Mouse (Mus musculus) ES-Bruce4 (cell line): ENCODE data around the gene Ift57. TPM values are rescaled to one million over a fixed set of nuclear protein-coding genes. Genes with fewer than 3 reads are reported as not detected.

Experiments
- H3K27ac ChIP-seq: 2 replicates; pipeline ENCODE4 v1.5.1; 2012; ENCODE audit warnings: low read length, inconsistent platforms; ENCODE audit not compliant: insufficient read depth
- H3K27me3 ChIP-seq: 2 replicates; pipeline ENCODE4 v1.6.1; 2012; ENCODE audit warnings: mild to moderate bottlenecking, low read length, inconsistent platforms; ENCODE audit not compliant: control insufficient read depth, poor library complexity, insufficient read depth, severe bottlenecking
- H3K36me3 ChIP-seq: 2 replicates; pipeline ENCODE4 v1.6.1; 2012; ENCODE audit warnings: inconsistent platforms, mild to moderate bottlenecking, low read length, moderate library complexity; ENCODE audit not compliant: control insufficient read depth, poor library complexity, insufficient read depth, severe bottlenecking
- H3K4me1 ChIP-seq: one replicate; pipeline ENCODE4 v1.8.1; 2011; ENCODE audit warnings: low read length; ENCODE audit not compliant: control insufficient read depth, insufficient read depth
- H3K4me3 ChIP-seq: 2 replicates; pipeline ENCODE4 v1.5.1; 2011; ENCODE audit warnings: low read depth, mild to moderate bottlenecking, low read length
- H3K9ac ChIP-seq: 2 replicates; pipeline ENCODE4 v1.6.1; 2012; ENCODE audit warnings: low read depth, mild to moderate bottlenecking, inconsistent platforms; ENCODE audit not compliant: poor library complexity, severe bottlenecking
- H3K9me3 ChIP-seq: replicated peaks from 2 replicates; pipeline ENCODE4 v1.6.1; 2012; ENCODE audit warnings: mild to moderate bottlenecking, low read length, inconsistent platforms; ENCODE audit not compliant: control insufficient read depth, poor library complexity, insufficient read depth, severe bottlenecking
- CTCF ChIP-seq: IDR thresholded peaks from one replicate; pipeline ENCODE4 v1.8.1; 2011; ENCODE audit warnings: low read depth, low read length
- EP300 ChIP-seq: IDR thresholded peaks from 2 replicates; pipeline ENCODE4 v1.6.1; 2011; ENCODE audit warnings: low read depth, low read length; ENCODE audit not compliant: insufficient read depth
- POLR2A ChIP-seq: IDR thresholded peaks from one replicate; pipeline ENCODE4 v1.8.1; 2011; ENCODE audit warnings: low read length; ENCODE audit not compliant: insufficient read depth
- polyA plus RNA-seq: library from polyadenylated mRNA; stranded (reverse); fragments of >200 nt; gene quantifications from 2 replicates; pipeline ENCODE4 v1.2.4, GENCODE M21; 2011; ENCODE audit warnings: low read depth; ENCODE audit not compliant: missing spikeins, insufficient read depth, insufficient read length

The Ift57 gene
- polyA plus RNA-seq = 16.3 and 18.3 TPM in 2 replicates

DNA sequence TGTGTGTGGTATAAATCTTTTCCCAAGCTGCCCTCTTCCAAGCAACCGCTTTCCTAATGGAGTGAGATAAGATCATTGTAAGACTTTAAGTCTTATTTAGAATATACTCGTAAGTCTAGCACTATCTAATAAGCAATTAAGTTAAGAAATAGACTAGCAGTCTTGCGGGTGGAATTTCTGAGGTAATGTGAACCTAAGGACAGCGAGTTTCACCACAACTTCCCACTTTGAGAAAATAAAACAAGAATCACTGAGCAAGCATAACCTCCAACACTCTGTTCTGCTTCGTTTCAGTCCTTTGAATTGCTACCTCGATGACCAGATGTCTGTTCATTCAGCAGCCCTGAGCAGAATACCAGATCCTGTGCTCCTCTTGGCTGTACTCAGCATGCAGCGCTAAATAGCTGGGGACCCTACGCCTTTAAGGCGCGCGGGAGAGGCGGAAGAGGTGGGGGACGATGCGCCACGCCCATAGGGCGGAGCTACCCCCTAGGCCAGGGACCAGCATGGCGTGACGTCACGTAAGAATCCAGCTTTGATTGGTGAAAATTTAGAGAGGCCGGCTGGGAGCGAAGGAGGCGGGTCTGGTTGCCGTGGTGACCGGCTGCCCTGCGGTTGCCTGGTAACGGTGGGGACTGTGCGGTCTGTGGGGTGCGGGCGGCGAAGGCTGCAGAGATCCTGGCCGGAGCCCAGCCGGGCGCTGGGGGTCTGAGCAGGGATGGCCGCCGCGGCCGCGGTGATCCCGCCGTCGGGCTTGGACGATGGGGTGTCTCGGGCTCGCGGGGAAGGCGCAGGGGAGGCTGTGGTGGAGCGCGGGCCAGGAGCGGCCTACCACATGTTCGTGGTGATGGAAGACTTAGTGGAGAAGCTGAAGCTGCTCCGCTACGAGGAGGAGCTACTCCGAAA is at the start of gene Ift57:
Gene Ift57 (plus strand): TSS at position 614 of the 906 bp plus-strand sequence.
- H3K4me1 ChIP-seq = no peaks in the 10 kb centered on the region
- no peaks in the 10 kb centered on the region for H3K27me3 ChIP-seq
- H3K9ac ChIP-seq = peak within 1 kb of the TSS; percentile 40; the same call in 1 of the 2 replicates
- H3K9me3 ChIP-seq = no peaks in the 10 kb centered on the region
- peak within 1 kb of the TSS; percentile 56 for H3K4me3 ChIP-seq
- H3K27ac ChIP-seq = no peak within 1 kb of the TSS
- no peak for TF ChIP-seq POLR2A
- H3K36me3 ChIP-seq = no peaks in the 10 kb centered on the region

DNA sequence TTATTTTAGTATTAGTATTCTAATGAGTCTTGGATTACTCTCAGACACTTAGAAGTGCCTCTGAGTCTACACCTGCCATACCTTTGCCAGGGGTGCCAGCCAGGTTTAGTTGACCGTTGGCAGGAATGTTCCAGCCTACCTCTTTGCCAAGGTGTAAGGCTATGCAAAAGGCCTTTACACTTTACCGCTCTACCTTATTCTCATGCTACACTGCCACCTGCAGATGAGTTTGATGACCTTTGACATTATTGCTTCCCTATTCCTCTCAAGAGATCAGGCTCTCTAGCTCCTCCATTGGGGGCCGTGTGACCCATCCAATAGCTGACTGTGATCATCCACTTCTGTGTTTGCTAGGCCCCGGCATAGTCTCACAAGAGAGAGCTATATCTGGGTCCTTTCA is 41.9 kb upstream of the Ift57 start:
- Histone ChIP-seq H3K27me3 (no peaks in the 10 kb centered on the region), H3K4me3 (no peak overlapping the region), H3K27ac (no peak overlapping the region), H3K4me1 (no peaks in the 10 kb centered on the region), H3K9me3 (no peaks in the 10 kb centered on the region), H3K36me3 (no peaks in the 10 kb centered on the region), H3K9ac (no peak overlapping the region)
- TF ChIP-seq POLR2A (no peak), CTCF (no peak), EP300 (no peak)

DNA sequence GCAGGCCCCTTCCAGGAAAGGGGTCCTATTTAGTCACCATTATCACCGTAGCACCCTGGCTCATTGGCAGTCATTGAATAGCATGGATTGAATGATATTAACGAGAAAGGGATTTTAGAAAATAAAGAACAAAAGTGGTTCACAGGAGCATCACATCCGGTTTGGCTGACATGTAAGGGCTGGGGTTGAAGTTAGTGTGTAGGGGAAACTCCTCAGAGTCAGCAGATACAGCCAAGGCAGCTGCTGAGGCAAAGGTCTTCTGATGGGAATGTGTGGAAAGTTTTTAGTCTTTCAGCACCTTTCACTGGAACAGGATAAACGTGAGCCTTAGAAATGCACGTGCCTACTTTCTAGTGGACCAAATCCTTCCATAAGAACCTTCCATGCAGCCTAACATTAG is 41.0 kb upstream of the Ift57 start:
- H3K4me1 ChIP-seq = no peaks in the 10 kb centered on the region
- no peaks in the 10 kb centered on the region for H3K9me3 ChIP-seq
- no peak for TF ChIP-seq POLR2A
- no peak for TF ChIP-seq CTCF
- no peak for TF ChIP-seq EP300
- no peak overlapping the region for H3K27ac ChIP-seq
- H3K36me3 ChIP-seq = no peaks in the 10 kb centered on the region
- no peak overlapping the region for H3K4me3 ChIP-seq
- H3K9ac ChIP-seq = no peak overlapping the region
- H3K27me3 ChIP-seq = no peaks in the 10 kb centered on the region

DNA sequence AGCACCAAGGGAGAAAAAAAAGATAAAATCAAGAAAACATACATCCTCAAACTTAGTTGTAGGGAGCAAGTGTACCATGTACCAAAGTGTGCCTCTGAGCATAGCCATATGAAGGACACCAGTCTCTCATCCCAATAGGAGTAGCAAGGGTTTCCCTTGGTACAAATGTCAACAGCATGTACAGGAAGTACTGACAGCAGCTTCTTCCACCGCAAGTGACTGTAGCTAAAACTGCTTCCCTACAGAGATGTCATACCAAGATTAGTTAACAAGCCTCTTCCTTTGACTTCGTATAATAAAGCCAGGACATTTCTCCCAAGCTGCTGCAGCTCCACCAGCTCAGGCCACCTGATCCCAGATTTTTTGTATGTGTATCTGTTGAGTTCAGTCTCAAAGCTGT is 39.9 kb upstream of the Ift57 start:
- no peak for TF ChIP-seq EP300
- TF ChIP-seq POLR2A = no peak
- TF ChIP-seq CTCF = no peak
- Histone ChIP-seq H3K9ac (no peak overlapping the region), H3K36me3 (no peaks in the 10 kb centered on the region), H3K4me1 (no peaks in the 10 kb centered on the region), H3K27me3 (no peaks in the 10 kb centered on the region), H3K4me3 (no peak overlapping the region), H3K9me3 (no peaks in the 10 kb centered on the region), H3K27ac (no peak overlapping the region)

DNA sequence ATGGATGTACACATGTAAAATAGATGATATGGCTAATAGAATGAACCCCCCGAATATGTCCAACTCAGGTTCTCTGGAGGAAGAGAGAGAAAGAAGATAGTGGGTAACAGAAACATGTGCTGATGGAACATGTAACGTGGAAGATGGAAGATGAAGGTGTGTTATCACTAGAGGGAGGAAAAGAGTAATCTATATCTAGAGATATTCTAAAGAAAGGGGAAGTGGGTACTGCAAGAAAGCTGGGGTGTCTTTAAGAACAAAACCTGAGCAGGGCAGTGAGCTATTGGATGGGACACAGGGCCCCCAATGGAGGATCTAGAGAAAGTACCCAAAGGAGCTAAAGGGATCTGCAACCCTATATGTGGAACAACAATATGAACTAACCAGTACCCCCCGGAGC is 38.9 kb upstream of the Ift57 start:
- Histone ChIP-seq H3K27ac (no peak overlapping the region), H3K4me3 (no peak overlapping the region), H3K4me1 (no peaks in the 10 kb centered on the region), H3K36me3 (no peaks in the 10 kb centered on the region), H3K9me3 (no peaks in the 10 kb centered on the region), H3K27me3 (no peaks in the 10 kb centered on the region), H3K9ac (no peak overlapping the region)
- no peak for TF ChIP-seq CTCF
- TF ChIP-seq EP300 = no peak
- TF ChIP-seq POLR2A = no peak

DNA sequence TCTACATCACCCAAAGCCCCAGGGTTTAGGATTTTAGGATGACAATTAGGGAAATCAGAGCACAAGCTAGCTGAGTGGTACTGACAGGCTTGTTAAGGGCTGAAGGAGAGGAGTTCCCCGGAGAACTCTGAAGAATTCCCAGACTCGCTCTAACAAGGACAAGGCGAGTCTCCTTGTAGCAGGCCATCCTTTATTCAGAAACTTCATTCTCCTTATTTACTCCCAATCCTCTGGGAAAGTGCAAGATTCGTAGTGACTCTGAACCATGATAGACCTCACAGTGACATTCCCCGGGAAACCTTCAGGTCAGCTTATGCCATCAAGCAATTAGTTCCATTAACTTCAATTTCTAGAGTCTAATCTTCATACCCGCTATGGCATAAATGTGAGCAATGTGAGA is 36.8 kb upstream of the Ift57 start:
- H3K9me3 ChIP-seq = no peaks in the 10 kb centered on the region
- H3K27me3 ChIP-seq = no peaks in the 10 kb centered on the region
- no peaks in the 10 kb centered on the region for H3K36me3 ChIP-seq
- no peak overlapping the region for H3K9ac ChIP-seq
- H3K4me1 ChIP-seq = no peaks in the 10 kb centered on the region
- no peak overlapping the region for H3K4me3 ChIP-seq
- TF ChIP-seq POLR2A (no peak), EP300 (no peak), CTCF (no peak)
- H3K27ac ChIP-seq = no peak overlapping the region
